Mouse (Mus musculus) cerebellum, postnatal 10 days (tissue): ENCODE measurements at regions not wholly inside any gene's neighbourhood (a gene's known extent, or its start where the extent isn't known, plus 50 kb on each side); places are given as distances from the start of the nearest gene placed in this dataset.

Source experiments
- DNase-seq, 2 experiments: peaks; one replicate each; pipeline ENCODE4 v3.0.0; 2021; ENCODE audit warnings: mixed read lengths in 2 of 2

- DNase-seq: peak; percentile 58 to 80
Measured at GRCm38 (mm10) chr7:62924585-62925331, 101.3 kb upstream of the A26c2 start.

GRCm38 (mm10) chr7:62922246-62922645 is 98.8 kb upstream of the A26c2 start:
- peak; percentile 70 to 73 for DNase-seq

- DNase-seq: peak in 1 of 2 experiments; percentile 40
Measured at GRCm38 (mm10) chr7:62894337-62894736, 70.9 kb upstream of the A26c2 start.

GRCm38 (mm10) chr7:62877033-62877432 is 53.6 kb upstream of the A26c2 start:
- peak; percentile 63 to 79 for DNase-seq
